Mouse (Mus musculus) megakaryocyte, embryonic 14.5 days (primary cell): ENCODE data around the gene Pisd. TPM values are rescaled to one million over a fixed set of nuclear protein-coding genes. Genes with fewer than 3 reads are reported as not detected.
"Not testable (repeated sequence)": the region's sequence is repeated elsewhere in the genome, so short reads cannot be mapped to it uniquely, and the experiment has no call there.

Experiments
- H3K27me3 ChIP-seq: replicated peaks from 2 replicates; pipeline ENCODE3; 2012; ENCODE audit warnings: inconsistent platforms
- H3K36me3 ChIP-seq: replicated peaks from 2 replicates; pipeline ENCODE3; 2012; ENCODE audit warnings: low read length, inconsistent platforms, mixed read lengths
- H3K4me1 ChIP-seq: 2 replicates; pipeline ENCODE4 v1.6.1; 2012; ENCODE audit warnings: inconsistent platforms
- H3K4me3 ChIP-seq: replicated peaks from 2 replicates; pipeline ENCODE3; 2012; ENCODE audit warnings: moderate library complexity, mild to moderate bottlenecking, inconsistent platforms
- H3K9me3 ChIP-seq: 2 replicates; pipeline ENCODE4 v1.6.1; 2012; ENCODE audit warnings: inconsistent platforms
- FLI1 ChIP-seq: IDR thresholded peaks from 2 replicates; pipeline ENCODE4 v1.6.1; 2012; ENCODE audit warnings: low read length, inconsistent platforms, mixed read lengths
- GATA1 ChIP-seq: IDR thresholded peaks from 3 replicates; pipeline ENCODE4 v1.6.1; 2012; ENCODE audit warnings: mixed read lengths, low read length, inconsistent platforms, borderline replicate concordance
- polyA plus RNA-seq: library from polyadenylated mRNA; stranded (reverse); fragments of >175 nt; gene quantifications from 2 replicates; pipeline ENCODE4 v1.2.3, GENCODE M21; 2012; ENCODE audit warnings: low replicate concordance; ENCODE audit not compliant: insufficient read depth

Pisd gene
- polyA plus RNA-seq, 1 experiment = 19.8 TPM

DNA sequence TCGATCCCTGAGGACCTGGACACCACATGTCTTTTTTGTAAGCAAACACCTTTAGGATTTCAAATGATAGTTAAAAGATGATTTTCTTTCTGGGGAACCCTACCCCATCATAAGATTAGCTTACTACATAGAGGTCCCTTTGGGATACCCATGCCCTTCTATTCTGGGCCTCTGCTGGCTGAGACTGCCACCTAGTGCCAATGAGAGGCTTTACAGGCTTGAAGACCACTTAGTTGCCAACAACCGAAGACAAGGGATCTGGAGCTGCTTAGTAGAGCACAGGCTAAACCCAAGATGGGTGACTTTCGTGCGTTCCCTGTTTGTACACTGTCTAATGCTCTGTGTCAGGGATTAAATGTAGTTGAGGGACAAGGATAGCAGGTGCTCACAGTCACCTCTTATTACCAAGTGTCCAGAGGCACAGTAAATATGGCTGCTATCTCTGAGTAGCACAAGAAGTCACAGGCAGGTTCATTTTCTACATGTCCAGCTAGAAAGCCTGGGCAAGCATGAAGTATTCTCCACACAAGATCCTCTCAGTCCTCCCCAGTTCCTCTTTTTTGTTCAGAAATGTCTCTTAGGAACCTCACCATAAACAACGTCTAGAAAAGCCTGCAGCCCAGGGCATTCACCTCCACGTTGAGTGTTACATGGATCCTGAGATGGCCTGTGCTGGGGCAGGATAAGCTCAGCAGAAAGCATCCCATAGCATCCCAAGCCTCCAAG is 37.6 kb downstream of the Pisd start:
- H3K36me3 ChIP-seq = peaks cover 27% of the 10 kb centered on the region
- H3K4me3 ChIP-seq = peak overlapping the region; percentile 92
- TF ChIP-seq FLI1 (no peak), GATA1 (no peak)
- no peaks in the 10 kb centered on the region for H3K27me3 ChIP-seq
- no peaks in the 10 kb centered on the region for H3K9me3 ChIP-seq
- H3K4me1 ChIP-seq = peaks cover 77% of the 10 kb centered on the region

DNA sequence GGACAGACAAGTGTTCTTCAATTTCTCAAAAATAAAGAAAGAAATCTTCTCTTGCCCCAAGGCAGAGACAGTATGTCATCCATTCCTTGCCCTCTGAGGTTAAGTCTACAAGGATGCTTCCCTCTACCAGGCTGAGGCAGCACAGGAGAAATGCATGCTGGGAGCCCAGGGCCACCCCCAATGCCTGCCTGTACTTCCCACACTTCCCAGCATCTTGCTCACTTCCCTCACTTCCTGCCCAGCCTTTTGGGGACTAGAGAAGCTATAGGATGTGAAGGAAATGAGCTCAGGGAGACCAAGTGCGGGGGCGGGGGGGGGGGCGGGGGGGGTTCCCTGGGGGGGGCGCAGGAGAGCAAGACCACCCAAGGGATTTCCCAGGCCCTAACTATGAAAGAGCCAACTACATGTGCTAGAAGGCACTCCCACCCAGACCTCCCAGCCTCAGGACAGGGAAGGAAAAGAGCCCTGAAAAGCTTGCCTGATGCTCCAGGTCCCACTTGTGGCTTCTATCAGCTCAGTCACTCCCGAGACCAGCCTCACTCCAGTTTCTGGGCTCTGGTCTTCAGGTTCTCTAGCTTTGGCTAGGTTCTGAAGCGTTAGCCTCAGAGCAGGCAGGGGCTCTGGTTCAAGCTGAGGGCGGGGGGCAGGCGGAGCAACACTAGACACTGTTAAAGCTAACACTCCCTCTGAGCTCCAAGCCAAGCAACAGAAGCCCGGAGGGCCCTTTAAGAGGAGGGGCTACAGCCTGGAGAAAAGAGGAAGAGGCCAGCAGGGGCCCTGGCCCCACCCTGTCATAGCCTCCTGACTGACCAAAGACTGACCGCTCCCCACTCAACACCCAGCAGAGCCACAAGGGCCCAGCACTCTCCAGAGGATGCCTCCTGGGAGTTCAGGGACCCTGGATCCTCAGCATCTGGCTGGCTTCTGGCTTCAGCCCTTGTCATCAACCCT is 39.5 kb downstream of the Pisd start:
- no peaks in the 10 kb centered on the region for H3K9me3 ChIP-seq
- peak overlapping the region; percentile 92 for H3K4me3 ChIP-seq
- no peaks in the 10 kb centered on the region for H3K27me3 ChIP-seq
- H3K36me3 ChIP-seq = peaks cover 45% of the 10 kb centered on the region
- TF ChIP-seq GATA1 = no peak
- TF ChIP-seq FLI1 = no peak
- peaks cover 73% of the 10 kb centered on the region for H3K4me1 ChIP-seq

DNA sequence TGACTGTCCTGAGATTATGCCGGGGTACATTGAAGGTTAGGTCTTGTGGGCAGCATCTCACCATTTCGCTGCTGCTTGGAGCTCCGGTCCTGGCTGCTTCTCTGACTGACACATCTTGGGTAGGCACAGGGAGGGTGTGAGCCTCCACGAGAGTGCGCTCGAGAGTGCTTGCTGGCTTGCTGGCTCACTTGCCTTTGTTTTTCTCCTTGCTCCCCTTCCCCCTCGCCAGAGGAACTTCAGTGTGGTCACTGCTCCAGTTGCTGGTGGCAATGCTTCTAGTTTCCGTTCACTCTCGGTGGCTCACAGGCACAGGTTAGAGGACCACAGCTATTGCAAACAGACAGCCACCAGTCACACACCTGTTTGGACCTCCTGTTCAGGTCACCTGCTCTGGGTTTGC is 43.3 kb downstream of the Pisd start:
- peaks cover 54% of the 10 kb centered on the region for H3K4me1 ChIP-seq
- no peak overlapping the region for H3K4me3 ChIP-seq
- no peaks in the 10 kb centered on the region for H3K27me3 ChIP-seq
- peaks cover 73% of the 10 kb centered on the region for H3K36me3 ChIP-seq
- no peak for TF ChIP-seq FLI1
- no peak for TF ChIP-seq GATA1
- H3K9me3 ChIP-seq = no peaks in the 10 kb centered on the region

DNA sequence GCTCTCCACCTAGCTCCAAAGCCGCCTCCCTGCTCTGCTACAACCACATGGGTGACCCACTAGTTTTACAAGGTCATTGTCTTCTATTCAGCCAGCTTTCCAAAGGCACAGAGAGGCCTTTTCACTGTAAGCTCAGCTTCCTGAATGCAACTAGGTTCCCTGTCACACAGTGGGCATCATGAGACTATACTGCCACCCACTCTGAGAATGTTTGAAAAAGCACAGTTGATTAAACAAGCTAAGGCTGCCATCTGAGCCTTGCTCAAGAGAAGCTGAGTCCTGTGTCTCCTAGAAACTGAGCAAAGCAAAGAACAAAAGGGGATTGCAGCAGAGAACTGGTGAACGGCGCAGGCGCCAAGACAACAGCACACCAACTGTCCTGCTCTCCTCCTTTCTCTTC is 44.1 kb downstream of the Pisd start:
- not testable (repeated sequence) for H3K4me3 ChIP-seq, H3K9me3 ChIP-seq, H3K27me3 ChIP-seq
- Histone ChIP-seq H3K4me1 (peaks cover 47% of the 10 kb centered on the region), H3K36me3 (peaks cover 81% of the 10 kb centered on the region)

DNA sequence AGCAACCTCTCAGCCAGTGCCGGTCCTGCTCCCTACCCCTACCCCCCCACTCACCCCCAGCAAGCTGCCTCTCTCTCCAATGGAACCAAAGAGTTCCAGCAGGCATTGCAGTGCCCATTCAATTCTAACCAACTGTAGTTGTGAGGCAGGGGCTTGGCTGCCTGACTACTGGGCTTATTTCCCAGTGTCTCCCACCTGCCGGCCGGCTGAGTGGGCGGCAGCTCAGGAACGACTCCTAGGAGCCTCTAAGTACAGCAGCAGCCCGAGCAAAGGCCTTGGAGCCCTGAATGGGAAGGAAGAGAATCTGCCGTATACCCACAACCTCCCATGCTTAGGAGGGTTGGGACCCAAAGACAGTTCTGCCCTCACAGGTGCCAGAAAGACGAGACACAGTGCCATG is 44.6 kb downstream of the Pisd start:
- not testable (repeated sequence) for H3K4me3 ChIP-seq, H3K27me3 ChIP-seq, H3K9me3 ChIP-seq
- Histone ChIP-seq H3K36me3 (peaks cover 86% of the 10 kb centered on the region), H3K4me1 (peaks cover 41% of the 10 kb centered on the region)

DNA sequence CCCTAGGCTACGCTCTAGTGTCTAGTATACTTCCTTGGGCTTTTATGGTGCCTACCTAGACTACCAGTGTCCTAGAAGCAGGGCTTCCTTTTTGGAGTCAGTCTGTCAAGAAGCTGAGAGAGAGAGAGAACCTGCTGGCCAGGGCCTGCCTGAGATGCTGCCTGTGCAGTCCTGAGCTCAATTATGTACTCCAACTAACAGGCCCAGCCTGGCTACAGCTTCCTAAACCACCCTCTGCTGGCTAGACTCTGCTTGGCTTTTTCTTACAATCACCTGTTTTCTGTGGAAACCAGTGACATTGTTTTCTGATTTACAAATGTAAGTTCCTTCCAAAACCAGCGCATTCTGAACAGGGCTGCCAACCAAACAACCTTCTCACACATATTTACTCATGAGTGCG is 45.3 kb downstream of the Pisd start:
- H3K36me3 ChIP-seq = peaks cover 93% of the 10 kb centered on the region
- TF ChIP-seq GATA1 = no peak
- TF ChIP-seq FLI1 = no peak

DNA sequence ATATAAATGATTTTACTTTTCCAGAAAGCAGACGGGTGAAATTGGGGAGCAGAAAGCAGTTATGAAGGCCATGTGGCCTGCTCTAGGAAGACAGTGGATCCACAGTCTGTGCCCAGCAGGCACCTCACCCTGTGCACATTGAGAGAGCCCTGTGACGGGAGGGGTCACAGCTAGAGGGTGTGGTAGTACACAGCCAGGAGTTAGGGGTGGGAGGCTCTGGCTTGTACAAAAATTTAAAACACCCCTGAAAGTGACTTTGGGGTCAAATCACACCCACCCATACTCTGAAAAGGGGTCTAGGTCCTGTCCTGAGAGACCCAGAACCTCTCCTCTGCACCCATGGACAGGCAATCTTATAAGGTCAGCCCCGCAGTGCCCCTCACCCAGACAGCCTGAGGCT is 48.7 kb downstream of the Pisd start:
- not testable (repeated sequence) for H3K27me3 ChIP-seq, H3K9me3 ChIP-seq, H3K4me3 ChIP-seq, H3K4me1 ChIP-seq
- peaks cover 78% of the 10 kb centered on the region for H3K36me3 ChIP-seq

More for the DNA sequence above, 45.3 kb downstream of the Pisd start:
- Histone ChIP-seq H3K9me3 (no peaks in the 10 kb centered on the region), H3K27me3 (no peaks in the 10 kb centered on the region), H3K4me1 (peaks cover 34% of the 10 kb centered on the region), H3K4me3 (no peak overlapping the region)

DNA sequence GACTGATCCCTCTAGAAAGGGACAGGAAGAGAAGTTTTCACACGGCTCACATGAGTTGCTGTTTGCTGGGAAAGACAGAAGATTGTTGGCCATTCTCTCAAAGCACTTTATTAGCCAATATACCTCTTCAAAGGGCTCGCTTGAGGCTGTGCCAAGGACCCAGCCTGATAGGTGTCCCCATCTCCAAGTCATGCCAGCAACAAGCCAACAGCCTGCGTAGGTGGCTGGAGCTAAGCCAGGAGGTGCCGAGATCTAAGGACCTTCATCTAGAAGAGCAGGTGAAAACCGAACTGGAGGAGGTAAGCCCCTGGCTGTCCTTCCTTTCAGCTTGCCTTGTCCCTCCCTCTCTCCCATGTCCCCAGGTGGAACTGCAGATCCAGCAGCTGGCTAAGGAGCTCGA is 49.7 kb downstream of the Pisd start:
- peaks cover 73% of the 10 kb centered on the region for H3K36me3 ChIP-seq
- H3K9me3 ChIP-seq = no peaks in the 10 kb centered on the region
- TF ChIP-seq FLI1 = no peak
- H3K4me1 ChIP-seq = no peaks in the 10 kb centered on the region
- H3K4me3 ChIP-seq = no peak overlapping the region
- no peaks in the 10 kb centered on the region for H3K27me3 ChIP-seq

DNA sequence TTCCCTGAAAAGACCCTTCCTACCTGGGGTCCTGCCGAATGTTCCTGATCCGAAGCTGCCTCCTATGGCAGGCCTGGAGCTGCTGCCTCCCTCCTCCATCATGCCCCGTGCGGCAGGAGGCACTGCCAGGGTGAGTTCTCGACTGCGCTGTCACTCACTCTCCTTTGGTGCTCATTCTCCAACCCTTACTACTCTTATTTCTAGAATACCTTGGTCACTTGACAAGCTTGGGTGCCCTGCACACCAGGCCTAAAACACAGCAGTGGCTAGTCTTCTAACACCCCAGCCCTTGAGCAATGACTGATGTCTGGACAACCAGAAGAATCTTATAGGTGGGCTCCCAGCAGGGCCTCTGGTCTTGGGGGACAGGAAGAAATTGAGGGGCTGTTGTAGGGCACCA is 51.6 kb downstream of the Pisd start:
- H3K4me1 ChIP-seq, H3K27me3 ChIP-seq, H3K9me3 ChIP-seq, H3K4me3 ChIP-seq: not testable (repeated sequence)
- peaks cover 63% of the 10 kb centered on the region for H3K36me3 ChIP-seq

DNA sequence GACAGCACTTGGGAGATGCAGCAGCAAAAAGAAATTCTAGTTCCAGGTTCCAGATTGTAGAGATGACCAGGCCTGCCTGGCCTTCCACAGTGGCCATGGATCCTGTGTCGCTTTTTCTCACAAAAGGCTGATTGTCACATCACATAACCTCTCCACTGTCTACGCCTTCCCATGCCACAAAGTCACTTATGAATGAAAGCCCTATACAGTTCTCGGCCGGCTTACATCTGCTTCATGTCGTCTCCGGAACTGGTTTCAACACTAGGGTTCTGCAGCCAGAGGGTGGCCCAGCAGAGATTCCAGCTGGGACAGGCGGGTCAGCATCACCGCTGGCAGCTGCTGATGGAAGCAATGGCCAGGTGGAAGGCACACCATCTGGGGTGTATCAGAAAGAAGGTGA is 56.6 kb downstream of the Pisd start:
- TF ChIP-seq GATA1 (no peak), FLI1 (no peak)
- H3K27me3 ChIP-seq = no peaks in the 10 kb centered on the region
- no peak overlapping the region for H3K4me3 ChIP-seq
- H3K4me1 ChIP-seq = no peaks in the 10 kb centered on the region; the same call in 1 of the 2 replicates
- no peaks in the 10 kb centered on the region for H3K9me3 ChIP-seq
- peaks cover 16% of the 10 kb centered on the region for H3K36me3 ChIP-seq

DNA sequence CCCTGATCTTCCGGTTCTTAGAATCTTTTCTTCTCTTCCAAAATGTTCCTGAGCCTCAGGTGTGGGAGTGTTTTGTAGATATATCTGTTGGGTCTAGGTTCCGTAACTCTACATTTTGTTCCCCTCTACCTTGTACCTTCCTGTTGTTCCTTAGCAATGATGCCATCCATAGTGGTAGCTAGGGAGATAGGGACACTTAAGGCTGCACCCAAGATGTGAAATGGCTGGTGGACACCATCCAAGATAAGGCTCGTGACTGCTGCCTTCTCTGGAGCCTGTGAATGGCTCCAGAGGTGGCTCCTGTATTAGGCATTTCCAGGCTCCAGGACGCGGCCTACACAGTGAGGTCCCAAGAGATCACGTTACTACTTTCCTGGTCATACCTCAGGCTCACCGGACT is 57.1 kb downstream of the Pisd start:
- no peak for TF ChIP-seq FLI1
- TF ChIP-seq GATA1 = no peak
- Histone ChIP-seq H3K36me3 (peaks cover 11% of the 10 kb centered on the region), H3K4me1 (no peaks in the 10 kb centered on the region; the same call in 1 of the 2 replicates), H3K4me3 (no peak overlapping the region), H3K9me3 (no peaks in the 10 kb centered on the region), H3K27me3 (no peaks in the 10 kb centered on the region)

DNA sequence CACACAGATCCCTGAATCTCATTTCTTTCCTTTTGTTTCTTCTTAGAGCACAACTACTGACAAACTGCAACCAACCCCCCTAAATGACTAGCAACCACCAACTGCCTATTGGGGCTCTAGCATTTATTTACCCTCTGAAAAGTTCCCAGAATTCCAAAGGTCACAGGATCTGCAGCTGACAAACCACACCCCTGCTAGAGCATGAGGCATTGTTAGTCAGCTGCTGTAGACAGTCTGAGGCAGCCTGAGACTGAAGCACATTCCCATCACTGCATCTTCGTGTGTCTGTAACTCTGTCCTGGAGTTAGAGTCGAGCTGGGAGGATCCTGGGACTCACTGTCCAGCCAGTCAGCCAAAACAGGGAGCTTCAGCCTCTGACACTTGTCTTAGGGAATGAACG is 60.0 kb downstream of the Pisd start:
- not testable (repeated sequence) for H3K36me3 ChIP-seq, H3K9me3 ChIP-seq, H3K27me3 ChIP-seq, H3K4me3 ChIP-seq, H3K4me1 ChIP-seq
